Mouse (Mus musculus) cortical plate, adult 2 months (tissue): ENCODE results near the gene Sec31a. TPM values are rescaled to one million over a fixed set of nuclear protein-coding genes. Genes with fewer than 3 reads are reported as not detected.

Experiments
- H3K27ac ChIP-seq: fragments of 200-500 bp; 2 replicates; pipeline ENCODE4 v1.5.1; 2012; ENCODE audit warnings: low read length, control low read depth, inconsistent platforms; ENCODE audit not compliant: insufficient read depth
- H3K4me1 ChIP-seq: fragments of 200-500 bp; 2 replicates; pipeline ENCODE4 v1.6.1; 2011; ENCODE audit warnings: low read length; ENCODE audit not compliant: control insufficient read depth, insufficient read depth
- H3K4me3 ChIP-seq: fragments of 200-500 bp; 2 replicates; pipeline ENCODE4 v1.5.1; 2011; ENCODE audit warnings: mild to moderate bottlenecking, low read length, control low read depth; ENCODE audit not compliant: insufficient read depth
- CTCF ChIP-seq: fragments of 200-500 bp; IDR thresholded peaks from 2 replicates; pipeline ENCODE4 v1.5.1; 2011; ENCODE audit warnings: mild to moderate bottlenecking, control low read depth, low read length; ENCODE audit not compliant: insufficient read depth; ENCODE audit errors: extremely low read depth
- POLR2A ChIP-seq: fragments of 200-500 bp; IDR thresholded peaks from 2 replicates; pipeline ENCODE4 v1.6.1; 2011; ENCODE audit warnings: mild to moderate bottlenecking, low read length, control low read depth; ENCODE audit not compliant: insufficient read depth; ENCODE audit errors: extremely low read depth
- polyA plus RNA-seq: library from polyadenylated mRNA; depleted of rRNA; stranded (reverse); fragments of >200 nt; gene quantifications from 2 replicates; pipeline ENCODE4 v1.2.3, GENCODE M21; 2012

The Sec31a gene
- polyA plus RNA-seq, 1 experiment = 113 TPM

DNA sequence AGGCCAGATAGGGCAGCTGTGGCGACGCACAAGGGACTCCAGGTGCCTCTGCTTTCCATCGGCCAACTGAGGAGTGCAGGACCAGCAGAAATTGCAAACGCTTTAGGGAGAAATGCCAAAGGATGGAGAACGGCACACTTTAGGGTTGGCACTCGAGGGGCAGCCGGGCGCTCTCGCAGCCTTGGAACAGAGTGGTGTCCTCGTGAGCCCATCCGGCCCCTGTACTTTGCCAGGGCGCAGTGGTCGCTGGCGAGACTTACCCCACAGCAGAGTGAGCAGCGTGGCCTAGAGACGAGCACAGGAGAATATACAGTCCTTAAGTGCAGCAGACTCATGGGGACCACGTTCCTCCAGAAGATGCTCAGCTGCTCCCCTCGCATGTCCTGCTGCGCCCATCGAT lies 61.4 kb downstream of the Sec31a start:
- TF ChIP-seq CTCF (no peak), POLR2A (no peak)
- H3K4me3 ChIP-seq = no peak overlapping the region
- peaks cover 2% of the 10 kb centered on the region for H3K4me1 ChIP-seq
- no peak overlapping the region for H3K27ac ChIP-seq

DNA sequence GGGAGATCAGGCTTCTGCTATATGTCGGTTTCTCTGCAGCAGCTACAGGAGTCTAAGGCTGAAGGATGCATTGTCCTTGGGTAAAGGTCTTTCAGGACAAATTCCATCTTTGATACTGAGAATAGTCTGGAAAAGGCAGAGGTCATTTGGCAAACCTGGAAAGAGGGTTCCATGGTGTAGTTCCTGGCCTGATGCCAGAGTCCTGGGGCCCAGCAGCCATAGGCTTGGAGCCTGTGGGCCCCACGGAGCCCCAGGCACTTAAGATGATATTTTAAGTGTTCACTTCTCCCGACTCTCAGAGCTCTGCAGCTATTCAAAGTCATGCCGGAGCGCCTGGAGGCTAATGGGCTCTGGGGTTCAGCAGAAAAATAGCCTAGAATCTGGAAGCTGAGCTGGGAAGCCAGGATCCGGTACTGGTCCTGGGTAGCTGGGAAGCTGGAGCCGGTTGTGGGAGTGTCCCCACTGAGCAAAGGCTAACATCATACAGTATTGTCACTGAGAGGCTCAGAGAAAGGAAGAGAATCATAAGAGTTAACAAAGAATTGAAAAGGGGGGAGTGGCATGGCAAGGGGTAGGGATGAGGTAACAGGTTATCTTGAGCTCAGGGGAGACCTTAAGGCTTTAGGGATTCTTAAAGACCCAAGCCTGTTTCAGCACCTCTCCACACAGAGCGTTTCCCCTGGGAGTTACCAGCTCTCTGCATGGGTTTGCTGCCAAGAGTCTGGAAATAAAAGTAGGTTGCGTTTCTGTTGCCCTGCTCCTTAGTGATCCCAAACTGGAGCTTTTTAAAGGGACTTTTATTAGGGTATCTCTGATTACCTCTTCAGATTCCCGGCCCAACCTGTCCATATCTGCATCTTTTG lies 62.8 kb downstream of the Sec31a start:
- H3K4me1 ChIP-seq = no peaks in the 10 kb centered on the region; the same call in 1 of the 2 replicates
- no peak overlapping the region for H3K27ac ChIP-seq
- TF ChIP-seq POLR2A = no peak
- no peak for TF ChIP-seq CTCF
- H3K4me3 ChIP-seq = no peak overlapping the region

DNA sequence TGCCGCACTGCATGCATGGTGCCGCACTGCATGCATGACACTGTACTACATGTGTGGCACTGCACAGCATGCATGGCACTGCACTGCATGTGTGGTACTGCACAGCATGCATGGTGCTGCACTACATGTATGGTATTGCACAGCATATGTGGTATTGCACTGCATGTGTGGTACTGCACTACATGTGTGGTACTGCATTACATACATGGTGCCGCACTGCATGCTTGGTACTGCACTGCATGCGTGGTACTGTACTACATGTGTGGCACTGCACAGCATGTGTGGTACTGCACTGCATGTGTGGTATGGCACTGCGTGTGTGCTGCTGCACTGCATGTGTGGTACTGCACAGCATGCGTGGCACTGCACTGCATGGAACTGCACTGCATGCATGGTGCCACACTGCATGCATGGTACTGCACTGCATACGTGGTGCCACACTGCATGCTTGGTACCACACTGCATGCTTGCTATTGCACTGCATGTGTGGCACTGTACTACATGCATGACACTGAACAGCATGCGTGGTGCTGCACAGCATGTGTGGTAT lies 65.1 kb downstream of the Sec31a start:
- no peak overlapping the region for H3K4me3 ChIP-seq
- H3K4me1 ChIP-seq = no peaks in the 10 kb centered on the region; the same call in 1 of the 2 replicates
- TF ChIP-seq POLR2A = no peak
- H3K27ac ChIP-seq = no peak overlapping the region

DNA sequence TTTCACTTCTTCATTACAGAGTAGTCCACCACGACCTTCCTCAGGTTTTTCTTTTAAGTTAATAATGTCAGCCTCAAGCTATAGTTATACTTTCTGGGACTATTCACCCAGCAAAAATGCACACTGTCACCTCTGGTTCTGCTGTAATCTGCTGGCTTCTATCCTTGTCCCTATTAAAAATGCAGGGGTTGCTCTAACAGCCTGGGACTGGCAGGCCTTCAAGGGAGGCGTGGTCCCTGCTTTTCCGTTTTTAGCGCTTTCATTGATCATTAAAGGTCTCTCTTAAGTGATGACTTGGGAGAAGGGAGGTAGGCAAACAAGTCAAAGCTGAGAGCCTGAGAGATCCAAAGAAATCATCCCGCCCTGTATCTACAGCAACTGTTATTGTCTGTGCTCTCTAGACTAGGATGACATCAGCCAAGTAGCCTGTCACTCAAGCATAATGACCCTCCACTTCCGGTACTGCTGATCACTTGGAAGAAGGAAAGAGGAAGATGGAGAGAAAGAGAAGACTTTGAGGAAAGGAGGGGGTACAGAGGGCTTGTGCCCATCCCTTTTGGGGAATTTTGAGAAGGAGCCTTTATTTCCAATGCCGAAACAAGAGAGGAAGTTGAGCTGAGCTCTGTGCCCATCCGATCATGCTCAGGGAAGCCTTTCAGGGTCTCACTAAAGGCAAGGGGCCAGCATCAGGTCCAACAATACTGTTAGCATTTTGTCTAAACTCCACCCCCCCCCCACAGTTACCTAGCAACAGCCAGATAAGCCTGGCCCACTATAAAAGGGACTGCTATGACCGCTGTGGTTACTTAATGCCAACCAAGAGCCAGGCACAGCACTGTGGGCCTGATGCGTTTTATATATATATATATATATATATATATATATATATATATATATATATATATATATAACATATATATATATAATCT lies 66.5 kb downstream of the Sec31a start:
- Histone ChIP-seq H3K27ac (peak overlapping the region; percentile 35; the same call in 1 of the 2 replicates), H3K4me1 (no peaks in the 10 kb centered on the region; the same call in 1 of the 2 replicates)

DNA sequence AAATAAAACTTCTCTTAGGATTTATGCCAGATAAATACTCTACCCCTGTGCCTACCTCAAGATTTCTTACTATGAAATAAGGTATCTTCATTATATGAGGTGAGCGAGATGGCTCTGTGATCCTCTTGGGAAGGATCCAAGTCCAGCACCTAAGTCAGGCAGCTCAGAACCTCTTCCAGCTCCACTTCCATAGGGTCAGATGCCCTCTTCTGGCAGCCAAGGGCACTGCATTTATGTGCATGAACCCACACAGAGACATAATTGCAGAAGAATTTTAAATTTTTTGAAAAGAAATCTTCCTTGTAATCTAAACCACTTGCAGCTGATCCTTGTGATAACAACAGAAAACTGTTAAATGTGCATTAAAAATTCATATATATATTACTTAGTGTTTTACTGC lies 70.9 kb downstream of the Sec31a start:
- Histone ChIP-seq H3K27ac (no peak overlapping the region), H3K4me1 (no peaks in the 10 kb centered on the region), H3K4me3 (no peak overlapping the region)
- TF ChIP-seq POLR2A = no peak
- peak; percentile 31; the same call in 1 of the 2 replicates for TF ChIP-seq CTCF

More for the DNA sequence above, 66.5 kb downstream of the Sec31a start:
- TF ChIP-seq POLR2A (no peak), CTCF (no peak)
- no peak overlapping the region; the same call in 1 of the 2 replicates for H3K4me3 ChIP-seq

DNA sequence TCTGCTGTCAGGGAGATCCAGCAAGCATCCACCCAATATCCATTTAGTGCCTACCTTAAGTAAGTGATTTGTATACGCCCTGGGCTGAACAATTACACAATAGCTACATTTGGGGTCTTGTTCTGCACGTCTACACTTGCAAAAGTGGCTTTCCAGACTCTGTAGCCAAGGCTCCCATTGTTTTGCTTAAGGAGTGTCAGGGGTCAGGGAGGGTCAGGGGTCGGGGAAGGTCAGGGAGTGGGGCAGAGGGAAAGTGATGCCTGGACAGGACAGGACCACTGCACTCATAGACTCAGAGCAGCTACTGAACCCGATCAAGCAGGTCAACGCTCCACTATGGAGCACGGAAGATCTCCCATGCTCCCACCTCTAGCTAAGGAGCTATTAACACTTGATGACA lies 72.9 kb downstream of the Sec31a start:
- TF ChIP-seq POLR2A (no peak), CTCF (no peak)
- H3K27ac ChIP-seq = no peak overlapping the region

DNA sequence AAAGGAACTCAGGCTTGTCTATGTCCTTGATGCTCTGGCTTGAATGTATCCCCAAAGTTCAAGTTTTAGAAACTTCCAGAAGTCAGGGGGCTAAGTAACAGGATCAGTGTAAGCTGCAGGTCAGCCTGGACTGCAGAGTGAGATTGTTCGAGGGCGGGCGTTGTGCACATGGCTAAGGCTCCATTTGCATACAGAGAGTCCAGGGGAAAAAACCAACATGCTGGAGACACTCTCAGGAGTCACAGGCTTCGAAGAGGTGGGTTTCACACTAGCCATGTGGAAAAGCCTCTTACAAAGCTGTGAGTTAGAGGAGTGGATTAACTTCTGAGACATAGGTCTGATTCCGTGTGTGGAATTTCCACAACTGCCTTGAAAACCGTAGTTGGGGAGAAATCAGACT lies 73.6 kb downstream of the Sec31a start:
- TF ChIP-seq POLR2A (no peak), CTCF (no peak)
- Histone ChIP-seq H3K4me1 (no peaks in the 10 kb centered on the region), H3K4me3 (no peak overlapping the region), H3K27ac (no peak overlapping the region)

More for the DNA sequence above, 72.9 kb downstream of the Sec31a start:
- no peaks in the 10 kb centered on the region for H3K4me1 ChIP-seq
- H3K4me3 ChIP-seq = no peak overlapping the region

DNA sequence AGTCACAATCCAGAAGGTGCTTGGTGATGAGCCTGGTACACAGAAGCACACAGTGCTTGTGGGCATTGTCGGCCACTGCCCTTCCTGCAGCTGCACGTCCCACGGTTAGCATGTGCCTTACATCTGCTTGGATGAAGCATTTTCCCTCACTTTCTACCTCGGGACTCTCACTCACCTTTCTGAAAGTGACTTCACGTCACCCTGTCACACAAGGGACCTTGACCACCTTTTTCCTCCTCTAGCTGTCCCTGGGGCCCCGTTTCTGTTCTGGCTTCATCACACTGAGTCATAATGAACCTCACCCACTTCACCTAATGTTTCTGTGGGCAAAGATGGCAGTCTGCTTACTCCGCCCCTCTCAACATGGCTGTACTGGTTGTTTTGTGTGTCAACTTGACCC lies 75.0 kb downstream of the Sec31a start:
- H3K27ac ChIP-seq = no peak overlapping the region
- TF ChIP-seq CTCF = no peak
- no peak for TF ChIP-seq POLR2A
- H3K4me3 ChIP-seq = no peak overlapping the region
- H3K4me1 ChIP-seq = no peaks in the 10 kb centered on the region

DNA sequence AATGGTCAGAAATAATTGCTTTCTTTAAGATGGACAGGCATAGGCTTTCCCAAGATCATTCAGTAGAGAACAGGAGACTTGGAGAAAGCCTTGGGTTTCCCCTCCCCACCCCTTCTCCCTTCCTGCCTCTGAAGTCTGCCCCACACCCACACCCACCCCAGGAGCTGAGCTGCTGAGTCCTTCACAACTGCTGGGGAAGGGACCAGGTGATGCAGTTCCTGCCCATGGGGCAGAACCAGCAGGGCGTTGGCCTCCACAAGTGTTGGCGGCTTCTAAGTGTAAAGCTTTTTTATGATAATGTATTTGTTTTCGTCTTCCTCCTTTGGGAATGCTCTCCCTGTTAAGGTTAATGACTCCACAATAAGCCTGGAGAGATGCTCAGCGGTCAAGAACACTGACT lies 78.2 kb downstream of the Sec31a start:
- TF ChIP-seq CTCF (no peak), POLR2A (no peak)
- Histone ChIP-seq H3K4me1 (no peaks in the 10 kb centered on the region), H3K4me3 (no peak overlapping the region), H3K27ac (no peak overlapping the region)

DNA sequence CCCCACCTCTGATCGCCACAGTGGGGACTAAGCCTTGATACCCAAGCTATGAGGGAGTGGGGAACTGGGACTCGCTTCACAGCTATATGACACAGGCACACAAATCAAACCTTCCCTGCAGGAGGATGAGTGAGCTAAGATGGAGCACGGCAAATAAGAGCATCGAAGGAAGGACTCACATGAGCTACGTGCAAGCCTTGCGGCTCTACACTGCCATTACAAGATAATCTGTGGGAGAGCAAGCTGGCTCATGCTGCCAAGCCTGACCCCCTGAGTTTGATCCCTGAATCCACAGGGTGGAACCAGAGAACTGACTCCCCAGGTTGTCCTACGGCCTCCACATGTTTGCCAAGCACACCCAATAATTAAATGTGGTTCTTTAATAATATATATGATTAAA lies 79.2 kb downstream of the Sec31a start:
- Histone ChIP-seq H3K4me1 (no peaks in the 10 kb centered on the region), H3K27ac (no peak overlapping the region), H3K4me3 (no peak overlapping the region)
- no peak for TF ChIP-seq CTCF
- no peak for TF ChIP-seq POLR2A
